Mouse (Mus musculus): ENCODE results near the gene Plxnb1.

DNA sequence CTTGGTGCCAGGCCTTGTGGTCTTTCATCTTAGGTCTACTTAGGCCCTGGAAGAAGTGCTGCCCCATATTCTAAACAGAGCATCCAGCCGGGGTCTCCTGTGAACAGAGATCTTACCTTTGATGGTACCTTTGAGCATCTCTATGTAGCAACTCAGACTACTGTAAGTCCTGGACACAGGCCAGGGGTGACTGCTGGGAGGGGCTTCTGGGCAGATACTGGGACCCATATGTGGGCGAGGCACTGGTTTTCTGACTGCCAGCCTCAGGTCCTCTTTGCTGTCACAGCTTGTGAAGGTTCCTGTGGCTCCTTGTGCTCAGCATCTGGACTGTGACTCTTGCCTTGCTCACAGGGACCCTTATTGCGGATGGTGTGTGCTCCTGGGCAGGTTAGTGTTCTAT is 7.4 kb downstream of the Plxnb1 start:
- no peak for TF ChIP-seq EP300 (IDR thresholded peaks at IDR 0.05; ENCODE audit: low read length)
- no peak for TF ChIP-seq NELFE (IDR thresholded peaks at IDR 0.05; ENCODE audit: low read depth, low read length)
- TF ChIP-seq UBTF (IDR thresholded peaks at IDR 0.05; ENCODE audit: low read depth, low read length) = no peak

Measured in CH12.LX (cell line).